Mouse (Mus musculus) embryonic facial prominence, embryonic 13.5 days (tissue): Measurements from ENCODE around the gene Psmb6. TPM values are rescaled to one million over a fixed set of nuclear protein-coding genes. Genes with fewer than 3 reads are reported as not detected.
A peak's percentile ranks its signal among the peaks of the same experiment; 100 is the strongest.

Experiments
- ATAC-seq: fragments of 200-750 bp; cut with Nextera tagmentation; 2 replicates; pipeline ENCODE4 v1.8.0; 2017; ENCODE audit warnings: low read depth; ENCODE audit not compliant: insufficient number of reproducible peaks, insufficient read depth, low FRiP score, low TSS enrichment
- H3K27ac ChIP-seq: fragments of 300-500 bp; sonication (generic); 2 replicates; pipeline ENCODE4 v1.5.1; 2015; ENCODE audit warnings: moderate library complexity, mild to moderate bottlenecking, inconsistent platforms
- H3K27me3 ChIP-seq: fragments of 300-500 bp; sonication (generic); 2 replicates; pipeline ENCODE4 v1.6.1; 2015; ENCODE audit warnings: mild to moderate bottlenecking, inconsistent platforms
- H3K36me3 ChIP-seq: fragments of 300-500 bp; sonication (generic); 2 replicates; pipeline ENCODE4 v1.6.1; 2015; ENCODE audit warnings: mild to moderate bottlenecking, inconsistent platforms
- H3K4me1 ChIP-seq: fragments of 300-500 bp; sonication (generic); 2 replicates; pipeline ENCODE4 v1.6.1; 2015; ENCODE audit warnings: inconsistent platforms
- H3K4me2 ChIP-seq: fragments of 300-500 bp; sonication (generic); 2 replicates; pipeline ENCODE4 v1.6.1; 2015; ENCODE audit warnings: moderate library complexity, mild to moderate bottlenecking, inconsistent platforms
- H3K4me3 ChIP-seq: fragments of 300-500 bp; sonication (generic); 2 replicates; pipeline ENCODE4 v1.5.1; 2015; ENCODE audit warnings: mild to moderate bottlenecking, inconsistent platforms
- H3K9ac ChIP-seq: fragments of 300-500 bp; sonication (generic); 2 replicates; pipeline ENCODE4 v1.6.1; 2015; ENCODE audit warnings: mild to moderate bottlenecking, inconsistent platforms
- H3K9me3 ChIP-seq: fragments of 300-500 bp; sonication (generic); 2 replicates; pipeline ENCODE4 v1.6.1; 2016; ENCODE audit warnings: inconsistent platforms
- WGBS: fragments of 180-500 bp; shearing (Covaris S2); methylation state at CpG from one replicate; pipeline ENCODE4 v1.1.7; 2015; ENCODE audit warnings: mixed read lengths; 5-methylcytosine and 5-hydroxymethylcytosine counted together
- polyA plus RNA-seq: library from polyadenylated mRNA; unstranded; fragments of >200 nt; fragmentation: Nextera tagmentation; extraction: Ambion mirVana; gene quantifications from 2 replicates; pipeline ENCODE4 v1.2.1, GENCODE M21; 2015

The Psmb6 gene
- polyA plus RNA-seq, 1 experiment from 2014 or later = 837 TPM

DNA sequence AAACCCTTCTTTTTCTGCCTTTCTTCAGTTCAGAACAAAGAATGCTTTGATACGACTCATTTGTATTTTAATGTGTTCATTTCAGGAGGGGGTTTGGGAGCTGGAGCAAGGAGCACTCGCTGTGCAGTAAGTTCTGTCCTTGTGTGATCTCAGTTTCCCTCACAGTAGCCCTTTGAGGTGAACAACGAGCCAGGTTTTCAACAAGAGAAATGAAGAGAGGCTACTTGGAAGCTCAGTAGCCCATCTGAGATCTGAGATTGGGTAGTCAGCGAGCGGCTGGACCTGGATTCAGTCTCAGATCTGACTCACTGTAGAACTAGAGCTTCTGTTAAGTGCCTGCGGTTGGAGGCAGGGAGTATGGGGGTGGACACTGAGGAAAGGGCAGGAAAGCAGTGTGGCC, 48.7 kb downstream of the Psmb6 start:
- Histone ChIP-seq H3K36me3 (no peaks in the 10 kb centered on the region; the same call in 1 of the 2 replicates), H3K4me1 (peaks cover 33% of the 10 kb centered on the region), H3K9ac (no peak overlapping the region), H3K9me3 (no peaks in the 10 kb centered on the region), H3K4me2 (no peak overlapping the region), H3K27me3 (no peaks in the 10 kb centered on the region), H3K27ac (no peak overlapping the region), H3K4me3 (no peak overlapping the region)
- ATAC-seq = no peak
- WGBS = 70% methylated on average over 6 of the region's 6 CpGs

DNA sequence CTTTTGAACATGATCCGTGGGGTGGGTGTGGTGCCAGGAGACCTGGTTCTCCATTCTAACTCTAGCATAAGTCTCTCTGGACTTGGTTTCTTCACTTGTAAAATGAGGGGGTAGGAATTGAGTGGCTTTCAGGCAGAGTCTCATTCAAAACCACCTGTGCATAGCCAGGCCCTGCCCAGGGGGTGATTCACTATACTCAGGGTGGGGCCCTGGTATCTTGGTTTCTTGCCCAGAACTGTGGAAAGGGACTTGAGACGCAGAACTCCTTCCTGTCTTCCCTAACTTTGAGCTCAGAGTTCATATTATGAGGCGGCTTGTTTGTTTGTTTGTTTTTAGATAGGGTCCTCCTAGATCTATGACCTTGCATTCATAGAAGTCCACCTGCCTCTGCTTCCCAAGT, 52.0 kb downstream of the Psmb6 start:
- Histone ChIP-seq H3K4me1 (peaks cover 54% of the 10 kb centered on the region), H3K4me2 (no peak overlapping the region), H3K9me3 (no peaks in the 10 kb centered on the region), H3K4me3 (no peak overlapping the region), H3K9ac (no peak overlapping the region), H3K27me3 (no peaks in the 10 kb centered on the region), H3K27ac (peak overlapping the region; percentile 71; the same call in 1 of the 2 replicates), H3K36me3 (no peaks in the 10 kb centered on the region; the same call in 1 of the 2 replicates)
- WGBS = 73% methylated on average over 3 of the region's 3 CpGs
- no peak for ATAC-seq

Other genes with a start within 250 kb of the Psmb6 start
- gene Alox12e, start 202.7 kb upstream of the Psmb6 start, polyA plus RNA-seq = 0.32 and 0.67 TPM in 2 replicates
- 0.87 and 1.3 TPM in 2 replicates for gene Alox15, start 173.3 kb upstream of the Psmb6 start, polyA plus RNA-seq
- 37.1 and 42.1 TPM in 2 replicates for gene Pelp1, start 115.3 kb upstream of the Psmb6 start, polyA plus RNA-seq
- gene Arrb2, start 92.7 kb upstream of the Psmb6 start, polyA plus RNA-seq = 18.1 and 19.4 TPM in 2 replicates
- 40.8 and 44.7 TPM in 2 replicates for gene Med11, start 73.4 kb upstream of the Psmb6 start, polyA plus RNA-seq
- gene Zmynd15, start 65.9 kb upstream of the Psmb6 start, polyA plus RNA-seq = 0.59 and 0.78 TPM in 2 replicates
- gene Cxcl16, start 65.4 kb upstream of the Psmb6 start, polyA plus RNA-seq = 2.4 and 2.6 TPM in 2 replicates
- gene Tm4sf5, start 20.1 kb upstream of the Psmb6 start, polyA plus RNA-seq = 0.69 TPM in 1 of 2 replicates, not detected in the other
- gene Vmo1, start 10.8 kb upstream of the Psmb6 start, polyA plus RNA-seq = 0.56 TPM in 1 of 2 replicates, not detected in the other
- gene Gltpd2, start 6.2 kb upstream of the Psmb6 start, polyA plus RNA-seq = 0.45 TPM in 1 of 2 replicates, not detected in the other
- not detected in 2 replicates for gene Gm40193, start 7.6 kb downstream of the Psmb6 start, polyA plus RNA-seq
- 5.3 and 6.5 TPM in 2 replicates for gene Pld2, start 14.7 kb downstream of the Psmb6 start, polyA plus RNA-seq
- gene Mink1, start 37.5 kb downstream of the Psmb6 start, polyA plus RNA-seq = 14.6 and 16.5 TPM in 2 replicates
- gene 4930544D05Rik, start 90.5 kb downstream of the Psmb6 start, polyA plus RNA-seq = not detected in 2 replicates
- not detected in 2 replicates for gene Chrne, start 93.8 kb downstream of the Psmb6 start, polyA plus RNA-seq
- 0.10 and 0.37 TPM in 2 replicates for gene Gp1ba, start 113.8 kb downstream of the Psmb6 start, polyA plus RNA-seq
- 131 and 135 TPM in 2 replicates for gene Rnf167, start 121.9 kb downstream of the Psmb6 start, polyA plus RNA-seq
- 167 and 170 TPM in 2 replicates for gene Slc25a11, start 122.1 kb downstream of the Psmb6 start, polyA plus RNA-seq
- 1,478 and 1,672 TPM in 2 replicates for gene Pfn1, start 129.3 kb downstream of the Psmb6 start, polyA plus RNA-seq
- gene Eno3, start 131.8 kb downstream of the Psmb6 start, polyA plus RNA-seq = 18.3 and 19.7 TPM in 2 replicates
- 159 and 163 TPM in 2 replicates for gene Spag7, start 144.0 kb downstream of the Psmb6 start, polyA plus RNA-seq
- gene Camta2, start 162.7 kb downstream of the Psmb6 start, polyA plus RNA-seq = 13.4 TPM in 2 replicates
- 1.1 and 1.3 TPM in 2 replicates for gene Inca1, start 174.8 kb downstream of the Psmb6 start, polyA plus RNA-seq
- 4.2 and 4.5 TPM in 2 replicates for gene Kif1c, start 175.2 kb downstream of the Psmb6 start, polyA plus RNA-seq
- gene Zfp3, start 238.8 kb downstream of the Psmb6 start, polyA plus RNA-seq = 6.0 and 7.6 TPM in 2 replicates